Mouse (Mus musculus) E14TG2a.4 (cell line): ENCODE measurements around the gene Zfp472.

Experiments used
- H3K27me3 ChIP-seq: 2 replicates; pipeline ENCODE4 v1.6.1; 2014; ENCODE audit warnings: low read length, control low read depth; ENCODE audit not compliant: insufficient read depth
- H3K36me3 ChIP-seq: 2 replicates; pipeline ENCODE4 v1.6.1; 2014; ENCODE audit warnings: low read length, control low read depth; ENCODE audit not compliant: insufficient read depth
- H3K4me1 ChIP-seq: replicated peaks from 2 replicates; pipeline ENCODE4 v1.6.1; 2014; ENCODE audit warnings: low read depth, low read length, control low read depth
- H3K4me3 ChIP-seq: replicated peaks from 2 replicates; pipeline ENCODE4 v1.5.1; 2014; ENCODE audit warnings: mild to moderate bottlenecking, low read length
- H3K9me3 ChIP-seq: 2 replicates; pipeline ENCODE4 v1.6.1; 2014; ENCODE audit warnings: low read length, control low read depth
- CTCF ChIP-seq: conservative IDR thresholded peaks from 2 replicates; pipeline ENCODE4 v1.5.1; 2014; ENCODE audit warnings: low read length
- NANOG ChIP-seq: IDR thresholded peaks from 2 replicates; pipeline ENCODE4 v1.6.1; 2014; ENCODE audit warnings: borderline replicate concordance, low read length, mixed read lengths
- POU5F1 ChIP-seq: IDR thresholded peaks from 2 replicates; pipeline ENCODE4 v1.6.1; 2014; ENCODE audit warnings: low read length, borderline replicate concordance

The Zfp472 gene

GRCm38 (mm10) chr17:32965623-32966290 lies at the start of gene Zfp472:
Gene Zfp472 (plus strand): TSS chr17:32965814.
- no peaks in the 10 kb centered on the region for H3K36me3 ChIP-seq
- H3K4me3 ChIP-seq = peak within 1 kb of the TSS; percentile 94
- no peaks in the 10 kb centered on the region for H3K27me3 ChIP-seq
- H3K4me1 ChIP-seq = peaks cover 23% of the 10 kb centered on the region
- peaks cover 20% of the 10 kb centered on the region for H3K9me3 ChIP-seq
- TF ChIP-seq CTCF (no peak), NANOG (no peak), POU5F1 (no peak)

- no peaks in the 10 kb centered on the region for H3K9me3 ChIP-seq
- TF ChIP-seq POU5F1 (no peak), CTCF (no peak), NANOG (no peak)
Measured at GRCm38 (mm10) chr17:32916075-32916474, 49.5 kb upstream of the Zfp472 start.

GRCm38 (mm10) chr17:32917131-32917530 lies 48.5 kb upstream of the Zfp472 start, which contains the start of gene Cyp4f14:
Gene Cyp4f14 (minus strand): TSS chr17:32917342.
- TF ChIP-seq POU5F1 = no peak
- no peak for TF ChIP-seq NANOG
- TF ChIP-seq CTCF = no peak
- no peaks in the 10 kb centered on the region for H3K9me3 ChIP-seq
- H3K4me3 ChIP-seq = no peak within 1 kb of the TSS
- peaks cover 40% of the 10 kb centered on the region for H3K27me3 ChIP-seq
- no peaks in the 10 kb centered on the region for H3K36me3 ChIP-seq
- H3K4me1 ChIP-seq = peaks cover 4% of the 10 kb centered on the region; the same call in 1 of the 2 replicates

More at GRCm38 (mm10) chr17:32916075-32916474, 49.5 kb upstream of the Zfp472 start:
- Histone ChIP-seq H3K27me3 (peaks cover 44% of the 10 kb centered on the region), H3K36me3 (no peaks in the 10 kb centered on the region), H3K4me3 (no peak overlapping the region), H3K4me1 (0 out of 2 replicates have a peak, but pooled peaks cover 2% of the 10 kb centered on the region)

GRCm38 (mm10) chr17:32919123-32919522 lies 46.5 kb upstream of the Zfp472 start:
- Histone ChIP-seq H3K36me3 (no peaks in the 10 kb centered on the region), H3K4me3 (no peak overlapping the region), H3K4me1 (peaks cover 18% of the 10 kb centered on the region), H3K27me3 (peaks cover 31% of the 10 kb centered on the region), H3K9me3 (no peaks in the 10 kb centered on the region)
- no peak for TF ChIP-seq POU5F1
- no peak for TF ChIP-seq CTCF
- TF ChIP-seq NANOG = no peak

- no peak for TF ChIP-seq POU5F1
- no peak for TF ChIP-seq NANOG
- TF ChIP-seq CTCF = no peak
- Histone ChIP-seq H3K9me3 (no peaks in the 10 kb centered on the region), H3K4me1 (peaks cover 31% of the 10 kb centered on the region), H3K4me3 (peak overlapping the region; percentile 83), H3K27me3 (peaks cover 12% of the 10 kb centered on the region), H3K36me3 (peaks cover 11% of the 10 kb centered on the region; the same call in 1 of the 2 replicates)
Measured at GRCm38 (mm10) chr17:32923681-32924080, 41.9 kb upstream of the Zfp472 start.

GRCm38 (mm10) chr17:32924658-32925312 lies 40.8 kb upstream of the Zfp472 start:
- Histone ChIP-seq H3K4me1 (peaks cover 31% of the 10 kb centered on the region), H3K4me3 (peak overlapping the region; percentile 83), H3K36me3 (peaks cover 21% of the 10 kb centered on the region), H3K27me3 (0 out of 2 replicates have a peak, but pooled peaks cover 3% of the 10 kb centered on the region), H3K9me3 (no peaks in the 10 kb centered on the region)
- TF ChIP-seq NANOG (no peak), CTCF (no peak), POU5F1 (no peak)

- H3K36me3 ChIP-seq = peaks cover 27% of the 10 kb centered on the region
- TF ChIP-seq NANOG (no peak), CTCF (no peak), POU5F1 (no peak)
Measured at GRCm38 (mm10) chr17:32927803-32928202, 37.8 kb upstream of the Zfp472 start.

GRCm38 (mm10) chr17:32939831-32940230 lies 25.8 kb upstream of the Zfp472 start:
- TF ChIP-seq NANOG (no peak), POU5F1 (no peak), CTCF (no peak)
- Histone ChIP-seq H3K4me3 (no peak overlapping the region), H3K9me3 (no peaks in the 10 kb centered on the region), H3K36me3 (peaks cover 33% of the 10 kb centered on the region), H3K27me3 (no peaks in the 10 kb centered on the region), H3K4me1 (no peaks in the 10 kb centered on the region)

More at GRCm38 (mm10) chr17:32927803-32928202, 37.8 kb upstream of the Zfp472 start:
- H3K4me1 ChIP-seq = peaks cover 26% of the 10 kb centered on the region
- no peaks in the 10 kb centered on the region for H3K27me3 ChIP-seq
- no peaks in the 10 kb centered on the region for H3K9me3 ChIP-seq
- no peak overlapping the region for H3K4me3 ChIP-seq
